Mouse (Mus musculus) telencephalon, adult 2 months (tissue): ENCODE results near the gene Ccl8.

ENCODE experiments used
- DNase-seq: peaks from one replicate; pipeline ENCODE4 v3.0.0-alpha.2; 2011; ENCODE audit warnings: low read depth, low spot score

Ccl8 gene

GRCm38 (mm10) chr11:82114885-82115284, at the start of gene Ccl8:
TSS of gene Ccl8 (plus strand) at chr11:82115185.
- no peak for DNase-seq

- no peak for DNase-seq
Observed at GRCm38 (mm10) chr11:82066953-82067571, 47.9 kb upstream of the Ccl8 start.

GRCm38 (mm10) chr11:82071076-82071475, 43.9 kb upstream of the Ccl8 start:
- DNase-seq: no peak

- DNase-seq: no peak
Observed at GRCm38 (mm10) chr11:82072374-82072773, 42.6 kb upstream of the Ccl8 start.

GRCm38 (mm10) chr11:82072984-82073383, 42.0 kb upstream of the Ccl8 start:
- no peak for DNase-seq

- DNase-seq: no peak
Observed at GRCm38 (mm10) chr11:82073686-82074085, 41.3 kb upstream of the Ccl8 start.

GRCm38 (mm10) chr11:82077031-82077430, 38.0 kb upstream of the Ccl8 start:
- no peak for DNase-seq

- DNase-seq: no peak
Observed at GRCm38 (mm10) chr11:82078136-82078730, 36.8 kb upstream of the Ccl8 start.

GRCm38 (mm10) chr11:82080865-82081264, 34.1 kb upstream of the Ccl8 start:
- no peak for DNase-seq

- no peak for DNase-seq
Observed at GRCm38 (mm10) chr11:82084360-82084759, 30.6 kb upstream of the Ccl8 start.

GRCm38 (mm10) chr11:82099511-82100323, 15.3 kb upstream of the Ccl8 start:
- no peak for DNase-seq

GRCm38 (mm10) chr11:82101087-82101486, 13.9 kb upstream of the Ccl8 start:
- DNase-seq: no peak

- peak; percentile 38 for DNase-seq
Observed at GRCm38 (mm10) chr11:82101529-82101928, 13.5 kb upstream of the Ccl8 start, which contains the start of gene Ccl12. TSS of gene Ccl12 (plus strand) at chr11:82101845.

- DNase-seq: no peak
Observed at GRCm38 (mm10) chr11:82109611-82110010, 5.4 kb upstream of the Ccl8 start.

- DNase-seq: no peak
Observed at GRCm38 (mm10) chr11:82110372-82111248, 4.4 kb upstream of the Ccl8 start.

- DNase-seq: no peak
Observed at GRCm38 (mm10) chr11:82116041-82116440, 1.1 kb downstream of the Ccl8 start.

GRCm38 (mm10) chr11:82132977-82133376, 18.0 kb downstream of the Ccl8 start:
- no peak for DNase-seq

- no peak for DNase-seq
Observed at GRCm38 (mm10) chr11:82136196-82136595, 21.2 kb downstream of the Ccl8 start.

- no peak for DNase-seq
Observed at GRCm38 (mm10) chr11:82139492-82140094, 24.6 kb downstream of the Ccl8 start.

- no peak for DNase-seq
Observed at GRCm38 (mm10) chr11:82159126-82159525, 44.1 kb downstream of the Ccl8 start.

GRCm38 (mm10) chr11:82163285-82163684, 48.3 kb downstream of the Ccl8 start:
- DNase-seq: no peak
